Mouse (Mus musculus) cortical plate, adult 2 months (tissue): ENCODE measurements around the gene Csnk2a2.

Source experiments
- CTCF ChIP-seq: fragments of 200-500 bp; IDR thresholded peaks from 2 replicates; pipeline ENCODE4 v1.5.1; 2011; ENCODE audit warnings: mild to moderate bottlenecking, control low read depth, low read length; ENCODE audit not compliant: insufficient read depth; ENCODE audit errors: extremely low read depth
- POLR2A ChIP-seq: fragments of 200-500 bp; IDR thresholded peaks from 2 replicates; pipeline ENCODE4 v1.6.1; 2011; ENCODE audit warnings: mild to moderate bottlenecking, low read length, control low read depth; ENCODE audit not compliant: insufficient read depth; ENCODE audit errors: extremely low read depth

- no peak for TF ChIP-seq CTCF
- TF ChIP-seq POLR2A = no peak
These were observed 39.0 kb upstream of the Csnk2a2 start for GRCm38 (mm10) chr8:95528750-95529310.
